Mouse (Mus musculus): ENCODE measurements at regions not wholly inside any gene's neighbourhood (a gene's known extent, or its start where the extent isn't known, plus 50 kb on each side); places are given as distances from the start of the nearest gene placed in this dataset.

DNA sequence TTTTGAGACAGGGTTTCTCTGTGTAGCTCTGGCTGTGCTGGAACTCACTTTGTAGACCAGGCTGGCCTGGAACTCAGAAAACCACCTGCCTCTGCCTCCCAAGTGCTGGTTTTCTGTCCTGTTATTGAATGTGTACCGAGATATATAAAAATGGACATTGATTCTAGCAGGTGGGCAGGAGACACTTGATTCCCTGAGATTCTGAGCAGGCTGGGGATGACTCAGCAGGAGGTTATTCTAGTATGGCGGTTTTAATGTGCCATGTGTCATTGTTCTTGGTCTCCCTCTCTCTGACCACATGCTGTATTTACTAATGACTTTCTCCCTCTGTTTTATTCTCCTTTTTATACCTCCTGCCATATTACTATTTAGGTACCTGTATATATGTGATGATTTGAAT lies 517.2 kb upstream of the Pkn2 start:
- no peak for TF ChIP-seq POLR2A (IDR thresholded peaks at IDR 0.05; ENCODE audit: low read depth, low read length)
- TF ChIP-seq CTCF (IDR thresholded peaks at IDR 0.05; ENCODE audit: borderline replicate concordance, insufficient read depth, low read length): no peak
